Mouse (Mus musculus) ZHBTc4 (cell line): ENCODE measurements around the gene Znrf4.

Experiments
- DNase-seq: peaks from one replicate; pipeline ENCODE4 v3.0.0-alpha.2; 2011; ENCODE audit warnings: low read depth, low spot score

Znrf4 gene

DNA sequence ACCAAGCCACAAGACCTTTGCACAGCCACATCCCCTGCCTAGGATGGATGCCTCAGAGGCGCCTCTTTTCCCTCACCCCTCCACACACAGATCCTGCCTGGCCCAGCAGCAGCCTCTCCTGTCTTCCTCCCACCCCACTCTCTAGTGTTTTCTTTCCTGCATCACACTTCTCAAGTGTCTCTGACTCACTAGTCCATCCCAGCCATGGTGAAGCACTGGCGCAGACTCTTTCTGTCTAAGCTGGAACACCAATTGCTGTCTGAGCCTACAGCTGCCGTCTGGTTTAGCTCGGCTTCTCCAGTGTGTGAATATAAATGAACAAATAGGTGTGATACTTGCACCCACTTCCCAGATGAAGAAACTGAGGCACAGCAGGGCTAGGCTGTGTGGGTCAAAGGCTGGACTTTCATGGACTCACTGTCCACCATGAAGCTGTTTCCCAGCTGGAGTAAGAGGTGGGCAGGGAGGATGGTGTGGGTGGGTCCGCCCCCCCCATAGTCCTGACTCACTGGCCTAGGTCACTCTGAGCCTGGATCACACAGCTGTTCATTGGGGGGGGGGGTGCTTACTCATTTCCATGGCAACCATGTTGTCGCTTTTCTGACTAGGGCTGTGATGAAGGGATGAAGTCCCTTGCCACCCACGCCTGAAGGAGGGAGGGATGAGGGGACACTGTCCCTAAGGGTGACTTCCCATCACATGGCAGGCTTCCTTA is 21.6 kb downstream of the Znrf4 start:
- no peak for DNase-seq

- DNase-seq, result peak; percentile 53
Observed at GRCm38 (mm10) chr17:56488028-56488427, 24.2 kb downstream of the Znrf4 start.

DNA sequence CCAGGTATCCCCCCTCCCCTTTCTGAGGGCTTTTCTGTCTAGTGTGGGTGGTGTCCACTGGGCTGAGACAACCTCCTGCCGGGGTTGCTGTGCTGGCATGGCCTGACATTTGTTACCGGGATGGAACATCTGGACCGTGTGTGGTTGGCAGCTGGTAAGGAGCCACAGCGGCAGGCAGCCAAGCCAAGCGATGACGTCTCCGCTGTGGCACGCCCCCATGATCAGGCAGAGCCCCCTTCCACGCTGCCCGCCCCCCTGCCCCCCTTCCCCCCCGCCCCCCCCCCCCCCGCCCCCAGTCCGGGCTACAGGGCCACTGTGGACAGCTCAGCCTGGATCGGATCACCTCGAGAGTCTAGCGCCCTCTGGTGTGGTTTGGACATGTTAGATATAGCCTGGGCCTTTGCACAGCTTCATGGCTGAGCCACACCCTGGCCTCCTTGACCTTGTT is 24.8 kb downstream of the Znrf4 start:
- peak; percentile 66 for DNase-seq

- DNase-seq, result no peak
Observed at GRCm38 (mm10) chr17:56485926-56486325, 26.3 kb downstream of the Znrf4 start.

- no peak for DNase-seq
Observed at GRCm38 (mm10) chr17:56485118-56485517, 27.1 kb downstream of the Znrf4 start.

GRCm38 (mm10) chr17:56482671-56483070 is 29.6 kb downstream of the Znrf4 start:
- no peak for DNase-seq

DNA sequence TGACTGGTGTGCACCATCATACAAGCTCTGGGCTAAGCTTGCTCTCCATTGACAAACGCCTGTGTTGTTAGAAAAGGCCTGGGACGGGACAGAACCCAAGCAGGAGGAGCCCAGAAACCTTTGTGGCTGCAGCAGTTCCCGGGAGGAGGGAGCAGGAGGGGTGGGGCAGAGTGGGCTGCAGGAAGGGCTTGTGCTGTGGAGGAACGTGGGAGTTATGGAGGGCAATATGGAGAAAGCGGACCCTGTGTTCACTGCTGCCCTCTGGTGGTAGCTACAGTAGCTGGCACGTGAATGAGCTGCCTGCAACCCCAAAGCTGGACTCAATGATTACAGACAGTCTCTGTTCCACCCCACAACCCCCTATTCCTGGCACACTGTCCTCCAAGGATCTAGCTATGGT is 32.9 kb downstream of the Znrf4 start:
- no peak for DNase-seq

DNA sequence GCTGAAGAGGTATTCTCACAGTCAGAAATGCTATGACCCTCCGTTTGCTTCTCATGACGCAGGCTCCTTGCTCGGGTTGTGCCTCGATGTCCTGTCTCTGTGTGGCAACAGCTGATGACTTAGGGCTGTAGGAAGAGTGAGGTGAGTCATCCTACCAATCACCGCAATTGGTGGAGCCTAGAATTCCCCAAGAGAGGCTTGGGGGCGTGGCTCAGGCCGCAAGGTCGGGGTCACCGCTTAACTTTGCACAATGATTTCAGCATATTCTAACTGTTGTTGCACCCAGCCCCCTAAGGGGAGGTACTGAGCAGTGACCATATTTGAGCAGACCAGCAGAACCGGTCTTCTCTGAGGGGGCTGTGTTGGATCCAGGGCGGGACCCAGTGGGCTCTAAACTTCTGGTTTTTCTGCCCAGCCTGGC is 34.0 kb downstream of the Znrf4 start:
- DNase-seq, result peak; percentile 58

- no peak for DNase-seq
Observed at GRCm38 (mm10) chr17:56477191-56477818, 34.9 kb downstream of the Znrf4 start.

- DNase-seq, result peak; percentile 95
Observed at GRCm38 (mm10) chr17:56476402-56476752, 35.9 kb downstream of the Znrf4 start, which contains the start of gene Ptprs. TSS of gene Ptprs (minus strand) at chr17:56476483.

- no peak for DNase-seq
Observed at GRCm38 (mm10) chr17:56475584-56476401, 36.4 kb downstream of the Znrf4 start.

DNA sequence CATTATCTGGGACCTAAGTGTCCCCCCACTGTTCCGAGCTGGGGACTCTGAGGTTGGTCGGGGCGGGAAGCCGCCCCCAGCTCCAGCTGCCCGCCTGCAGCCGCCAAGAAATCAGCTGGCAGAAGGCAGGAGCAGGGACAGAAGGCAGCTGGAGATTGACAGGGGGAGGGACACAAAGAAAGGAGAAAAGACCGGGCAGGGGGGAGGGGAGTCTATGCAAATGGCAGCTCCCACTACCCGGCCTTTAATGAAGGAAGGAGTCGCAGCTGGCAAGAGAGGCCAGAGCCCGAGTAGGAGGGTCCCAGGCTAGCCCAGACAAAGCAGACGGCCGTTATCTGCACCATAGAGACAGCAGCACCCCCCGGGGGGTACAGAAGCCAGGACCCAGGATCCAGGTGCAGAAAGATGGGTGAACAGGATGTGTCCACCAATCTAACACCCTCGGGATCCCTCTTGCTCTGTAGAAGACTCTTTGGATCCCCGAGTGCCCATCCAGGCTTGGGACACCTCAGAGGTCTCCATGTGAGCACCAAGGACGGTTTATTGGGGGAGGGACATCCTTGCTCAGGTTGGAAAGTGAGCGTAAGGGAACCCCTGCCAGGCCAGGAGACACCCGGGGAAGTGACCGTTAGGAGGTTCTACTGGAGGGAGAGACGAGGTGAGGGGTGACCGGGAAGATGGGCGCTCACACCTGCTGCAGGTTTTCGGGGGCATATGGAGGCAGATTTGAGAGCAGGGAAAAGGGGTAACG is 37.2 kb downstream of the Znrf4 start:
- DNase-seq, result peak; percentile 71

- no peak for DNase-seq
Observed at GRCm38 (mm10) chr17:56474311-56474830, 37.9 kb downstream of the Znrf4 start.

- no peak for DNase-seq
Observed at GRCm38 (mm10) chr17:56473611-56473905, 38.7 kb downstream of the Znrf4 start.

GRCm38 (mm10) chr17:56472733-56473610 is 39.3 kb downstream of the Znrf4 start:
- DNase-seq, result peak; percentile 83

GRCm38 (mm10) chr17:56472121-56472520 is 40.1 kb downstream of the Znrf4 start:
- DNase-seq, result no peak

DNA sequence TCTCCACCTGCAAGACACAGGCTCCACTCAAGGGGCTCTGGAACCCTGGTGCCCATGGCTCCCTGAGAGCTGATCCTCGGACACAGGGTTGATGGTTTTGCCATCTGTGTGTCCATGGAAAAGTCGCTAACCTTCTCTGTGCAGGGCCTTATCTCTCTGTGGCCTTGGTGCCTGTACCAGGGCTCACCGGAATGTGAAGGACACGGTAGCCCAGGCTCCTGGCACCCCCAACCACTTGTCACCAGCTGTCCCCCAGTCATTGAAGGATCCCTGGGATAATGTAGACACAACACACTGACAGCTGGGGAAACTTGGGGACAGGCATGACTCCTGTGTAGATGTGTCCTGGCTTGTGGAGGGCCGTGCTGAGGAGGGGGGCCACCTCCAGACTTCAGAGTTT is 41.1 kb downstream of the Znrf4 start:
- no peak for DNase-seq

- DNase-seq, result no peak
Observed at GRCm38 (mm10) chr17:56470571-56470970, 41.7 kb downstream of the Znrf4 start.

- DNase-seq, result no peak
Observed at GRCm38 (mm10) chr17:56470001-56470436, 42.2 kb downstream of the Znrf4 start.

DNA sequence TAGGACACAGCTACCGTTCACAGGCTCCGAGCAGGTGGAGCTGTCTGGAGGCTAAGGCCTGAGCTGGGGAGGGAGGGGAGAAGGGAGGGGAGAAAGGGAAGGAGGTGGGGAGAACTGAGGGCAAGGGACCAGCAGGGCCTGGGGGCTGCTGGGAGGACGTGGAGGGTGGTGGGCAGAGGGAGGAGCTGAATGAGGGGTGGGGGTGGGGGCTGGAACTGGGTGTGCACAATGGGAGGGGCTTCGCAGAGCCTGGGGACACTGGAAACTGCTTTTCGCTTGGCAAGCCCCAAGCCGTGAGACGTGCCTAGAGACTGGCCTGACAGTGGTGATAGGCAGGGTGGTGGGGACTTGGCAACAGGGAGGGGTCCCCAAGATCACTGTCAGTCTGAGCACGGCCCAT is 43.0 kb downstream of the Znrf4 start:
- peak; percentile 55 for DNase-seq

- DNase-seq, result no peak
Observed at GRCm38 (mm10) chr17:56468870-56469269, 43.4 kb downstream of the Znrf4 start.
